Mouse (Mus musculus): ENCODE results near the gene Gli2.

- TF ChIP-seq CHD2 (IDR thresholded peaks at IDR 0.05; ENCODE audit: low read length) (no peak), POLR2A (IDR thresholded peaks at IDR 0.05; ENCODE audit: control insufficient read depth in 1 of 2, insufficient read depth in 1 of 2, low read depth in 1 of 2, low read length in 2 of 2, poor library complexity in 1 of 2) (no peak)
Observed at GRCm38 (mm10) chr1:118895026-118895762, 158.2 kb downstream of the Gli2 start.

Data from MEL (cell line).